Mouse (Mus musculus): ENCODE results near the gene Glt1d1. TPM values are rescaled to one million over a fixed set of nuclear protein-coding genes. Genes with fewer than 3 reads are reported as not detected.
"Not testable (repeated sequence)": the region's sequence is repeated elsewhere in the genome, so short reads cannot be mapped to it uniquely, and the experiment has no call there.

Gene Glt1d1
- polyA plus RNA-seq, 1 experiment from 2014 or later: 1.9 TPM

- H3K27ac ChIP-seq: no peak overlapping the region
- H3K9me3 ChIP-seq: no peaks in the 10 kb centered on the region
- 77% methylated on average over 7 of the region's 7 CpGs for WGBS
- H3K36me3 ChIP-seq (replicated peaks): no peaks in the 10 kb centered on the region
- H3K27me3 ChIP-seq (ENCODE audit: poor library complexity, severe bottlenecking): no peaks in the 10 kb centered on the region
- peaks cover 6% of the 10 kb centered on the region for H3K4me1 ChIP-seq
- DNase-seq (ENCODE audit: extremely low spot score, low spot score): no peak
- no peak overlapping the region for H3K4me3 ChIP-seq
Observed at GRCm38 (mm10) chr5:127714783-127715704, 83.0 kb downstream of the Glt1d1 start.

GRCm38 (mm10) chr5:127720591-127721379 is 88.7 kb downstream of the Glt1d1 start:
- peak overlapping the region; percentile 24; the same call in 1 of the 2 replicates for H3K4me3 ChIP-seq
- no peaks in the 10 kb centered on the region for H3K36me3 ChIP-seq (replicated peaks)
- H3K9me3 ChIP-seq: no peaks in the 10 kb centered on the region
- WGBS: 36% methylated on average over 15 of the region's 15 CpGs
- H3K27me3 ChIP-seq (ENCODE audit: poor library complexity, severe bottlenecking): no peaks in the 10 kb centered on the region
- DNase-seq (ENCODE audit: extremely low spot score, low spot score): peak; percentile 52
- peaks cover 15% of the 10 kb centered on the region for H3K4me1 ChIP-seq
- peak overlapping the region; percentile 66 for H3K27ac ChIP-seq

GRCm38 (mm10) chr5:127722171-127722570 is 90.1 kb downstream of the Glt1d1 start:
- H3K27me3 ChIP-seq (ENCODE audit: poor library complexity, severe bottlenecking); H3K9me3 ChIP-seq; DNase-seq (ENCODE audit: extremely low spot score, low spot score); H3K27ac ChIP-seq; H3K36me3 ChIP-seq (replicated peaks); H3K4me3 ChIP-seq: not testable (repeated sequence)
- peaks cover 15% of the 10 kb centered on the region for H3K4me1 ChIP-seq
- WGBS: 95% methylated on average over 12 of the region's 12 CpGs

- 96% methylated on average over 2 of the region's 2 CpGs for WGBS
- no peak overlapping the region for H3K27ac ChIP-seq
- no peaks in the 10 kb centered on the region for H3K4me1 ChIP-seq
- no peaks in the 10 kb centered on the region for H3K36me3 ChIP-seq (replicated peaks)
- H3K9me3 ChIP-seq: no peaks in the 10 kb centered on the region
- H3K27me3 ChIP-seq (ENCODE audit: poor library complexity, severe bottlenecking): no peaks in the 10 kb centered on the region
- H3K4me3 ChIP-seq: no peak overlapping the region
- DNase-seq (ENCODE audit: extremely low spot score, low spot score): no peak
Observed at GRCm38 (mm10) chr5:127730351-127730750, 98.3 kb downstream of the Glt1d1 start.

- no peaks in the 10 kb centered on the region for H3K36me3 ChIP-seq (replicated peaks)
Observed at GRCm38 (mm10) chr5:127741331-127741730, 109.3 kb downstream of the Glt1d1 start.

GRCm38 (mm10) chr5:127749540-127749939 is 117.5 kb downstream of the Glt1d1 start:
- peaks cover 11% of the 10 kb centered on the region for H3K4me1 ChIP-seq
- not testable (repeated sequence) for DNase-seq (ENCODE audit: extremely low spot score, low spot score); H3K4me3 ChIP-seq; H3K27ac ChIP-seq; H3K9me3 ChIP-seq; H3K27me3 ChIP-seq (ENCODE audit: poor library complexity, severe bottlenecking); H3K36me3 ChIP-seq (replicated peaks)
- WGBS: 86% methylated on average over 3 of the region's 3 CpGs

More at GRCm38 (mm10) chr5:127741331-127741730, 109.3 kb downstream of the Glt1d1 start:
- Histone ChIP-seq H3K4me3 (no peak overlapping the region), H3K9me3 (no peaks in the 10 kb centered on the region), H3K4me1 (no peaks in the 10 kb centered on the region), H3K27me3 (ENCODE audit: poor library complexity, severe bottlenecking) (no peaks in the 10 kb centered on the region), H3K27ac (no peak overlapping the region)
- WGBS: 94% methylated on average over 16 of the region's 16 CpGs
- no peak for DNase-seq (ENCODE audit: extremely low spot score, low spot score)

GRCm38 (mm10) chr5:127751262-127751975 is 119.4 kb downstream of the Glt1d1 start:
- WGBS: 39% methylated on average over 20 of the region's 20 CpGs
- Histone ChIP-seq H3K4me1 (peaks cover 11% of the 10 kb centered on the region), H3K9me3 (no peaks in the 10 kb centered on the region; the same call in 1 of the 2 replicates), H3K36me3 (replicated peaks) (no peaks in the 10 kb centered on the region), H3K4me3 (no peak overlapping the region), H3K27me3 (ENCODE audit: poor library complexity, severe bottlenecking) (no peaks in the 10 kb centered on the region), H3K27ac (0 out of 2 replicates have a peak overlapping the region, but pooled peaks have one; percentile 40)
- peak; percentile 12 for DNase-seq (ENCODE audit: extremely low spot score, low spot score)

- no peaks in the 10 kb centered on the region for H3K36me3 ChIP-seq (replicated peaks)
- peak; percentile 7 for DNase-seq (ENCODE audit: extremely low spot score, low spot score)
- H3K4me3 ChIP-seq: no peak overlapping the region
- H3K27me3 ChIP-seq (ENCODE audit: poor library complexity, severe bottlenecking): no peaks in the 10 kb centered on the region
- WGBS: 87% methylated on average over 4 of the region's 4 CpGs
- H3K4me1 ChIP-seq: peaks cover 11% of the 10 kb centered on the region
- no peak overlapping the region for H3K27ac ChIP-seq
- no peaks in the 10 kb centered on the region for H3K9me3 ChIP-seq
Observed at GRCm38 (mm10) chr5:127755594-127755993, 123.5 kb downstream of the Glt1d1 start.

GRCm38 (mm10) chr5:127756011-127756410 is 123.9 kb downstream of the Glt1d1 start:
- peak; percentile 9 for DNase-seq (ENCODE audit: extremely low spot score, low spot score)
- Histone ChIP-seq H3K27me3 (ENCODE audit: poor library complexity, severe bottlenecking) (no peaks in the 10 kb centered on the region), H3K27ac (no peak overlapping the region), H3K9me3 (no peaks in the 10 kb centered on the region), H3K4me3 (no peak overlapping the region), H3K4me1 (peaks cover 9% of the 10 kb centered on the region), H3K36me3 (replicated peaks) (no peaks in the 10 kb centered on the region)
- 92% methylated on average over 3 of the region's 3 CpGs for WGBS

- no peak for DNase-seq (ENCODE audit: extremely low spot score, low spot score)
- Histone ChIP-seq H3K4me3 (no peak overlapping the region), H3K27ac (no peak overlapping the region), H3K4me1 (peaks cover 1% of the 10 kb centered on the region; the same call in 1 of the 2 replicates), H3K27me3 (ENCODE audit: poor library complexity, severe bottlenecking) (no peaks in the 10 kb centered on the region), H3K9me3 (no peaks in the 10 kb centered on the region), H3K36me3 (replicated peaks) (no peaks in the 10 kb centered on the region)
- WGBS: 89% methylated on average over 4 of the region's 4 CpGs
Observed at GRCm38 (mm10) chr5:127756671-127757423, 124.8 kb downstream of the Glt1d1 start.

GRCm38 (mm10) chr5:127758576-127758975 is 126.5 kb downstream of the Glt1d1 start:
- Histone ChIP-seq H3K4me1 (no peaks in the 10 kb centered on the region), H3K36me3 (replicated peaks) (no peaks in the 10 kb centered on the region), H3K27ac (no peak overlapping the region), H3K9me3 (no peaks in the 10 kb centered on the region), H3K4me3 (no peak overlapping the region), H3K27me3 (ENCODE audit: poor library complexity, severe bottlenecking) (no peaks in the 10 kb centered on the region)
- 84% methylated on average over 4 of the region's 4 CpGs for WGBS
- DNase-seq (ENCODE audit: extremely low spot score, low spot score): no peak
